Mouse (Mus musculus): ENCODE measurements at regions not wholly inside any gene's neighbourhood (a gene's known extent, or its start where the extent isn't known, plus 50 kb on each side); places are given as distances from the start of the nearest gene placed in this dataset.

GRCm38 (mm10) chr14:83143488-83143887 is 1299.9 kb upstream of the Pcdh17 start:
- Histone ChIP-seq H3K9me3 (ENCODE audit: control insufficient read depth, low read length) (no peaks in the 10 kb centered on the region), H3K4me3 (ENCODE audit: low read depth, low read length) (no peak overlapping the region), H3K4me1 (ENCODE audit: control insufficient read depth, insufficient read depth, low read length) (no peaks in the 10 kb centered on the region), H3K36me3 (ENCODE audit: control insufficient read depth, insufficient read depth, low read length) (no peaks in the 10 kb centered on the region), H3K4me2 (no peak overlapping the region), H3K9ac (ENCODE audit: low read length) (no peak overlapping the region), H3K27me3 (ENCODE audit: control insufficient read depth, insufficient read depth, low read length) (no peaks in the 10 kb centered on the region), H3K27ac (ENCODE audit: low read depth, low read length) (no peak overlapping the region)
- 33% methylated on average over 1 of the region's 1 CpGs for WGBS
- ATAC-seq (ENCODE audit: low FRiP score) (0 out of 2 replicates have a peak, but pooled peaks have one; percentile 27), DNase-seq (ENCODE audit: low spot score, missing footprints) (no peak)

GRCm38 (mm10) chr14:83154816-83155215 is 1288.5 kb upstream of the Pcdh17 start:
- H3K4me3 ChIP-seq (ENCODE audit: low read depth, low read length): no peak overlapping the region
- no peaks in the 10 kb centered on the region for H3K4me1 ChIP-seq (ENCODE audit: control insufficient read depth, insufficient read depth, low read length)
- H3K9me3 ChIP-seq (ENCODE audit: control insufficient read depth, low read length): no peaks in the 10 kb centered on the region
- H3K27ac ChIP-seq (ENCODE audit: low read depth, low read length): no peak overlapping the region
- H3K4me2 ChIP-seq: no peak overlapping the region
- no peaks in the 10 kb centered on the region for H3K36me3 ChIP-seq (ENCODE audit: control insufficient read depth, insufficient read depth, low read length)
- H3K9ac ChIP-seq (ENCODE audit: low read length): no peak overlapping the region
- H3K27me3 ChIP-seq (ENCODE audit: control insufficient read depth, insufficient read depth, low read length): no peaks in the 10 kb centered on the region
- DNase-seq (ENCODE audit: low spot score, missing footprints) (no peak), ATAC-seq (ENCODE audit: low FRiP score) (peak; percentile 80)
